Mouse (Mus musculus) lung, postnatal 4 days (tissue): ENCODE data around the gene Itga2.

Experiments used
- DNase-seq, 2 experiments: peaks; one replicate each; pipeline ENCODE4 v3.0.0; 2021

The Itga2 gene

DNA sequence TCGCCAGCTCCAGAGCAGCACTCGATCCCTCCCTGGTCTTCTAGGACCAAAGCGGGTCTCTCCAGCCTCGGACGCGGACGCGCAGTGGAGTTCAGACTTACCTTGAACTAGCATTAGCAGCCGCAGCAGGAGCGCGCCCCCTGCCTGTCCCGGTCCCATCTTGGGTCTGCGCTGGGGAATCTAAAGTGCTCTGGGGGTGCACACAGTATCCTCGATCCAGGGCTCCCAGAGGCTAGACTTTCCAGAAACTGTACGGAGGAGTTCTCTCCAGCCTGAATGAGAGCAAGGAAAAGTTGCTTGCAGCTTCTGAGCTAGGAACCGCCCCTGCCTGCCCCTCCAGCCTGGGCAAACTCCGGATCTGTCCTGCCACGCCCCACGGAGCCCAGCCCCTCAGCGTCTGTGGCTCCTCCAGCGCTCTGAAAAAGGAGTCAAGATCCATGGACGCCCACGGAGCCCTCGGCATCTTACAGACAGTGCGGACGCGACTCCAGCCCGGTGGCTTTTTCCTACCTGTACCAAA is at the start of gene Itga2:
Itga2 (minus strand) TSS at position 326 of the 520 bp plus-strand sequence.
- peak; percentile 78 to 83 for DNase-seq

DNA sequence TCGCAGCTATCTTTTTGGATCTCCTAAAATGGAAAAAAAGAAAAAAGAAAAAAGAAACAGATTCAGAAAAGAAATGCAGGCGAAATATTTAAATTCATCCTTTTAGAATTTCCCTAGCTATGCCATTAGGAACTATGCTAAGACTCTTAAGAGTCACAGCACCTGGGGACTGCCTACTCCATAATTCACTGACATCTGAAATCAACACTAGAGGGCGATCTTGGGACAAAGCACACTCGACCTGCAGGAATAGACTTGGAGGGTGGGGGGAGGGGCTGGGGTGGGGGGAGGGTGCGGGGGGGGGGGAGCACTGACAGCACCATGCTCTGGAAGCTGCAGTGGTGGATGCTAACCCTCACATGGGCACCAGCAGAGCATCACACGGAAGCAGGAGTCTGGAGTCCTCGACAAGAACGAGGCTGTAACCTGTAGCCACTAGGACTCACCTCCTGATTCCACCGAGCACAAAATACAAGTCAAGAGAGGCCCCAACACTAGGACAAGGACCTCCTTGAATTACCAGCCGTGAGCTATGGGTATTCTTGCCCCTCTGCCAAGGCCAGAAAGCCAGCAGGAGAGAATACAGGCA is 49.0 kb upstream of the Itga2 start:
- DNase-seq = no peak

DNA sequence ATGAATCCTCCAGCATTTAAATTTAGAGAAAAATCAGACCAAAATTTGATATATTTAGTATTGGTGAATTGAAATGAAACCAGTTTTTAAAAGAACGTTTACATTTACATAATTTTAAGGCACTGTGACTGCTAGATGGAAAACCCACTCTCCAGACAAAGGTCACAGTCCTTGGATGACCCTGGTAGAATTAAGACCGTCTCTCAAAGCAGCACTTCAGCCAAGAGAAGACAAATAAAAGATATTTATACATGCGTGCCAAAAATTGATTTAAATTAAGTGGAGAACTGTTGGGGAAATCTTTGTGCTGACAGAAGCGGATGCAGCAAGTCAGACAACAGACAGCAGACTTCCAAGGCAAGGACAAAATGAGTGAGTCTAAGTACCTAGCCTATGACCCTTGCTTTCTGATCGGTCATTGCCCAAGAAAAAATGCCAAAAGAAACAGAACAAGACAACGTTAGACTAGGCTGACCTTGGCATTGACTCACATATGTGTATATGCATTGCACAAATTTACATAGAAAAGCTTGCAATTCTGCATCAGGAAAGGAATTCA is 42.7 kb upstream of the Itga2 start:
- DNase-seq = no peak

DNA sequence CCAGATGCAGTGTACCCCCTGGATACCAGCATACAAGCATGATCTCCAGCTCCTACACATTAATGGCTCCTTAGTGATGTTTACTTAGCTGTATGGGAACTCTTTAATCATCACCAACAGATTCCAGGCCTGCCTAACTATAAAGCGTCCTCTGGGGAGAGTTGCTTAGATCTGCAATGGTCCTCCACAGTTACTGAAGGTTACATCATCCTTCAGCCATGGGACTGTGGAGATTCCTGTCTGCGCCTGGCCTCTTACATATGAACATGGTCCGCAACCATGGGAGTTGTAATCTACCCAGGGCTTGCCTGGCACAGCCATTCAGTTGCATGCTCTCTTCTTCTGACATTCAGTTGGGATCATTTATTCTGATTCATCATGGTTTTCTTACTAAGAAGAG is 40.0 kb upstream of the Itga2 start:
- DNase-seq = no peak

DNA sequence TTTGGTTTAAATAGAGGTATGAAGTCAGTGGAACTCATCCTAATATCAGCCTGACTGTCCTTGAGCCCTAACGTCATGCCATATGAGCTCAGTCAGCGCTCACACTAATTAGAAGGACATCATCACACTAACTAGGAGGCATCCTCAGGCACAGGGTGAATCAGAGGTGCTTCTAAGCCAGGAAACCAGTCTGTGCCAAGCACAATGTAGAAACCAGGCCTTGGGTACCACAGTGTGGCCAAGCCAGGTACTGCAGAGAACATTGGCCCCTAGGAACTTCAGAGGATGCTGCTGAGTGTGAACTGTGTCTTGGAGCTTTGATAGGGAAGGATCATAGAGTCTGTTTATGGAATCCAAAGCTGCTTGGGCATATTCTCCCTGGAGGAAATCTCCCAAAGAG is 32.3 kb upstream of the Itga2 start:
- DNase-seq = peak; percentile 79 to 85

DNA sequence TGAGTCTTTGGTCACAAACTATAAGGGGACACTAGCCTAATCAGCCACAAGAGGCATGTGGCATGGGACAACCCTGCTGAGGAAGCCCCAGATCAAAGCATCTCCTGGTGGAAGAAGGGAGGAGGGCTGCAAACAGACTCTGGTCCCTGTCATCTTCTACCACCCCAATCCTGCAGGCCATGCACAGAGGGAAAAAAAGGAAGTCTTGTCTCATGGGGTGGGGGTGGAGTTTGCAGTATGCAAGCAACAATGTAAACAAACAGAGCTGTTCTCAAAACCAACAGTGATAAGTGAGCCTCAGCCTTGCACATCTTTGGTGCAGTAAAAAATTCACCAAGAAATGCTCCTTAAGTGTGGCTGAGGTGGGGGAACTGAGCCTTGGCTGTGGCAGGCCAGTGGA is 22.6 kb upstream of the Itga2 start:
- DNase-seq = no peak

DNA sequence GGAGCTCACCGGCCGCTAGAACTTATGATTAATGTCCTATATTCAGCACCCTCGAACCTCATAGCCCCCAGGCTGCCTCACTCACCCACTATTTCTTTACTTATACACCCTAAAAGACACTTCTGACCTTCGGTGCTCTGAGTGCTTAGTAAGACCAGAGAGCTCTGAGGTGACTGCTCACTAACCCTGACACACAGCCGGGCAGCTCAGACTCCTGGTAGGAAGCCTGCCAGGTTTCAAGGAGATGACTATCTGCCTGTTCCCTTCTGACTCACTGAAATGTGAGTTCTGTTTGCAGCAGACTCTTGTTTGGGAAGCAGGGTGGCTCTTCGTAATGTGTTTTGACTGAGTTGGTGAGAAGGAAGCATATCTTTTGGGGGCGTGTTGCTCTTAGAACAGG is 1.6 kb upstream of the Itga2 start:
- no peak for DNase-seq

DNA sequence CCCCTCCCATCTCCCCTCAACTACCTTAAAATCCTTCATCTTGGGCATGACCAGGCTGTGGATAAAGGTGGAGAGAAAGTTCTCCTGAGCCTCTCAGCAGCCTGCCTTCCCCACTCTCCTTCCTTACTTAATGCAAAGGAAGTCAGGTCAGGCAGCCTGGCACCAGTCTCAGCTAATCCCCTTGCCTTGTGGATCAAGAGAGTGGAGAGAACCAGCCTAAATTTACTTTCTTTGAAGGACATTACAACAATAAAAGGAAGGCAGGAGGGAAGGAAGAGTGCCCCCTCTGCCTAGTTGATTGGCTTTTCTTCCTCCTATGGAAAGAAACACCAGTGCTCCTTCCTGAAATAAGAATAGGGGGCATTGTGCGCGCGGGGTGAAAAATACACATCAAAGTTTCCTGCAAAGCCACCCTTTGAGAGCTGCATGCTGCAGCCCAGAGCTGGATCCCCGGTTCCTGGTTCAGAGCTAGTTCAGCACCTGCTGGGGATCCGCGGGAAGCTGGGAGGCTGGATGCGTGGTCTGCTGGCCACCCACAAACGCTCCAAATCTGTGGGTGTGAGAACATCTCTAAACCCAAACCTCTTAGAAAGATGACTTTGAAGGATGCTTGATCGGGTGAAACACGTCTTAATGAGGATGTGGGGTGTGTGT is 777 bp downstream of the Itga2 start:
- peak; percentile 43 to 53 for DNase-seq

DNA sequence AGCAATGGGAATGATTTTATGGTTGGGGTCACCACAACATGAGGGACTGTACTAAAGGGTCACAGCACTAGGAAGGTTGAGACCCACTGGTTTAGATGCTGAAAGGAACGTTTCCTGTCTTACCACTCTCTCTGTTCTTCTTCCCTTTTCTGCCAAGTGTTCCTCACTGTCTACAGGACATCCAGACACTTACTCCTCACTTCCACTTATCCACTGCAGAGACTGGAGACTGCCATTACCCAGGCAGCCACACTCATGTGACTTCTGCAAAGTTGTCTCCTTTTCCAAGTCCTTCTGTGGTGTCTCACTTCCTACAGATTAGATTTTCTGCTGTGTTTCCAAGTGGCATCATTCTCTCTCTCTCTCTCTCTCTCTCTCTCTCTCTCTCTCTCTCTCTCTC is 7.1 kb downstream of the Itga2 start:
- no peak for DNase-seq

DNA sequence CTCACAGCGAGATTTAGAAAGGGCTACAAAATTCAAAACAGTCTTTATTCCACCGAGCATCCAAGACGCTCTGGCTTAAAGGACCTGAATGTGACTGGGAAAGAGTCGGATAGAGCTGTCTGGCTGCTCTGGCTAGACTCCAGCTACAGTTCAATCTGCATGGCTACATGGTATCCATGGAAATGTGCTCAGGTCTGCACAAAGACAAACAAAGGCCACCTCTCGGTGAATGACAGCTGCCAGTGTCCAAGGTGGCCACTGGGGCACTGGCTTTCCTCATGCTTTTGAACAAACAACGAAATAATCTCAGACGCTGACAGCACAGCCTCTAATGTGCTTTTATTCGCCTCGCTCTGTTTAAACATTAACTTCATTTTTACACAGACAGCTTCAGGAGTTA is 8.6 kb downstream of the Itga2 start:
- DNase-seq = no peak

DNA sequence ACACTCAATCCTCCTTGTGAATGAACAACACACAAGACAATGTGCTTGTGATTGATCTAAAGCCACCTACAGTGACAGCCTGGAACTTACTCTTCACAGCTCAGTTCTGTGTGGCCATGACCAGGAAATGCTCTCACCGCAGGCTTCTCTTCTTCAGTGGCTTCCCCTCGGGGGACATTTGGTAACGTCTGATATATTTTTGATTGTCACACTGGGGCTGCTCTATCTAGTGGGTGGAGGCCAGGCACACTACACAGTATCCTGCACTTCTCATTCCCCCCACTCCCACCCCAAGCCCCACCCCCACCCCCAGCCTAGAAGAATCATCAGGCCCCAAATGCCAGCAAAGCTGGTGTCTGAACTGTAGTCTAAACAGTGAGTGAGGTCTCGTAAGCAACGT is 16.1 kb downstream of the Itga2 start:
- no peak for DNase-seq

DNA sequence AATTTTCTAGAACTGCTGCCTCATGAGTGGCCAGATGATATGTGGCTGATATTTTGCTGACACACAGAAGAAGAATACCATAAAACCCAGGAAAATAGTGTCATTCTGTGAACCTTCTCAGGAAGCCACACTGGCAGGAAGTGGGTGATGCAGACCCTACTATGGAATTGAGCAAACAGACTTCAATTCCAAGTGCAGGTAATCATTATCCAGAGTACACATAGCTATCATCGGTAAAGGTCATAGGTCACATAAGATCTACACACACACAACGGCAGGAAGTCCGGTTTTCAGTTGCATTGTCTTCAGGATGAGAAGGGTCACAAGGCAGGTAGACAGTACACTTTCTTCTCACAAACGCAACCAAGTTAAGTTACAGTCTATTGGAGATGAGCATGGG is 16.9 kb downstream of the Itga2 start:
- DNase-seq = no peak

DNA sequence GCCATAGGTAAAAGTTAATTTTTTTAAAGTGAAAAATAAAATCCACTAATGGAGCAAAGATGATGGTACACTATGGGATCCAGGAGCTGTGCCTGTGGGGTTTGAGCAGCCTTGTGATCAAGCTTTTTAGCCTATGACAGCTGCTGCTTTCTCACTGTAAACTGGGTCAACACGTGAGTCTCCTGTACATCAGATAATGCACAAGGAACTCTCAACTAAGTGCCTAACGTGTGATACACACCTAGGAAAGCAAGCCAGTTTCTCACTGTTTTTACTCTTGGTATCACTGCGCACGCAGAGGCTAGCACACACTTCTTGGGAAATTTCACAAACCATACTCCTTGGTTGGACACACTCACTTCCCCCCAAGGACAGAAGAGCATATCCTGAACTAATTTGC is 17.3 kb downstream of the Itga2 start:
- no peak for DNase-seq

DNA sequence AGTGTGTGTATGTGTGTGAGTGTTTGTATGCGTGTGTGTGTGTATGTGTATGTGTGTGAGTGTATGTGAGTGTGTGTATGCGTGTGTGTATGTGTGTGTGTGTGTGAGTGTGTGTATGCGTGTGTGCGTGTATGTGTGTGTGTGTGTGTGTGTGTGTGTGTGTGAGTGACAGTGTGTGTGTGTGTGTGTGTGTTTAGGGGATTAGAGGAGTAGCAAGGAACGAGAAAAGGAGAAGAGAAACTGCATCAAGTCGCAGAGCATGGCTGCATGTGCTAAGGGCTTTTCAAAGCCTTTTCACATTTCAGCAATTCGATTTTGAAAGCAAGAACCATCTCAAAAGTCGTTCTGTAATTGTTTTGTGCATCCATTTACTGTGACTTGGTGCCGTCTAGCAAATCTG is 21.3 kb downstream of the Itga2 start:
- no peak for DNase-seq

DNA sequence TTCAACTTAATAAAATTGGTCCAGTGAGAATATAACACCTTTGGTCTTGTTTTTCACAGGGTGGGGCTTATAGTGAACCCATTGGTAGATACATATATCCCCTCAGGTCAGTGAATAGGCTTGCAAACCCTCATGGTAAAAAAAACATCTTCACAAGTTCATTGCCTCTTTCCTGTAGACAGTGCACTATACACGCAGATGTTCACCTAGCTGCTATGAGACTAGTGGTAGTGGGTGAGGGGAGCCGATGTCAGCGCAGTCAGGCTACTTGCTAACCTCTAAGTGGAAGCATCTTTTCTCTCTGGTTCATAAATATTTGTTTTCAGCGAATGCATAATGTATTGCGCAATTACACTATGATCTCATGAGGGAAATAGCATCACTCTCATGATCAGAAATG is 22.4 kb downstream of the Itga2 start:
- DNase-seq = no peak

DNA sequence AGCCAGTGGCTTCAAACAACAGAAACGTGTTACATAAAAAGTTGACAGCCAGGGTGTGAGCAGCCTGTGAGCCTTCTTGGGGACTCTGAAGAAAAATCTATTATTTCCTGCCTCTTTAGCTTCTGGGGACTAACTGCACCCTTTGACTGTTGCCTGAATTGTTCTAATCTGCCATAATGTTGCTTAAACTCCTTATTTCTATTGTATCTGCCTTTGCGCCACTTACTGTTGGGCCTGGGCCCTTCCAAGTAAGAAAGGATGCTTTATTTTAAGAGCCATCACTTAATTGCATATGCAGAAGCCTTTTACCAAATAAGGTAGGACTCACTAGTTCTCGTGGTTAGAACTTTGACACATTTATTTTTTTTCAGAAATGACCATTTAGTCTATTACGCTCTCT is 24.0 kb downstream of the Itga2 start:
- no peak for DNase-seq

DNA sequence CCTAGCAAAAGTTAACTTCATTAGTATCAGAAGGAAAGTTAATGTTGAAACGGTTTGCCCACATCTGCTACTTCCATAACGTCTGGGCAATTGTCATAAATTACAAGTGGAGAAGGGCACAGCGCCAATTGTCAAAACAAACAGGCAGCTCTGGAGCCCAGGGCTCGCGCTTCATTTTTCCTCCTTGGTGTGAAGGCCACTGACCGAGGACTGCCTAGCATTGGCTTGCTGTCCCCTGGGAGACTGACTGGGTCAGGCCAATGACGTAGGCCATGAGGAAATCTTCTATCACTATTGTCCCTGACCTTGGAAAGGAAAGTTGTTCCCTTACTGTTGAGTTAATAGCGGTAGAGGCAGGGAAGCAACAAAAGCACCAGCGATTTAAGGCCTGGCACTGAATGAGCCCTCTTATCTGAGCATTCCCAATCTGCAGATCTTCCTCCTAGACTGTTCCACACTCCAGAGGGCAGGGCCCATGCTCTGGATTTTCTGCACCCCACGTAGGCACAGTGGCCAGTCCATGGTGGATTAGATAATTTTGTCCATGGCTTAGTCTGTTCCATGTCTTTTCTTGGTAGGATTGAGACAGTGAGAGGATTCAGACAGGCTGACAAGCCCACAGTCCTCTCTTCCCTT is 35.0 kb downstream of the Itga2 start:
- DNase-seq = peak; percentile 79 to 88

DNA sequence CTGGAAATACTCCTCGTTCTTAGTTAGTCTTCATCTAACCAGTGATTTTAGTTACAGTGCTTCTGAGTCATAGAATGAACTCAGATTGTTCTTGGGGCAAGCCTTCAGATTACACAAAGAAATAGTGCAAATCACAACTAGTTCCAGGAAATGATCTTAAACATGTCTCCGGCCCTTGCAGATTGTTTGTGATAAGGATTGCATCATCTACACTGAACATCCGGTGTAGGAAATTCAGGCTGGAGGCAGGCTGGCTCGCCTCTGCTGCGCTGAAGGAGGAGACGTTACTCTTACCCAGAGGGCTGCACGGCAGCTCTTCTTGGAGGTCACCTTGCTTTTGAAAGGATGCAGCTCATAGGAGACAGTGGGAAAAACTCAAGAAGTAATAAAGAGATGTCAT is 36.0 kb downstream of the Itga2 start:
- DNase-seq = peak; percentile 50 to 74

DNA sequence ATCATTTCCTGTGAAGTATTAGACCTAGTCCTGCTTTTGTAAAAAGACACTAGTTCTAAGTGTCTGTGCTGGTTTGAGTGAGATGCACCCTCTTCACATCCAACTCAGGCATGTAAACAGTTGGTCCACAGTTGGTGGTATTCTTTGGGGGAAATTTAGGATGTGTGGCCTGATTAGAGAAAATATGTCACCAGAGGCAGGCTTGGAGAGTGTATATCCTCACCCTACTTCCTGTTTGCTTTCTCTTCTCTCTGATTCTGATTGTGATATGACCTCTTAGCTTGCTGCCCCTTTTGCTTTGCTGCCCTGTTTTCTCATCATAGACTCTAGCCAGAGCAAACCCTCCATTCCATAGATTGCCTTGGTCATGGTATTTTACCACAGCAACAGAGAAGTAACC is 37.2 kb downstream of the Itga2 start:
- DNase-seq = no peak

DNA sequence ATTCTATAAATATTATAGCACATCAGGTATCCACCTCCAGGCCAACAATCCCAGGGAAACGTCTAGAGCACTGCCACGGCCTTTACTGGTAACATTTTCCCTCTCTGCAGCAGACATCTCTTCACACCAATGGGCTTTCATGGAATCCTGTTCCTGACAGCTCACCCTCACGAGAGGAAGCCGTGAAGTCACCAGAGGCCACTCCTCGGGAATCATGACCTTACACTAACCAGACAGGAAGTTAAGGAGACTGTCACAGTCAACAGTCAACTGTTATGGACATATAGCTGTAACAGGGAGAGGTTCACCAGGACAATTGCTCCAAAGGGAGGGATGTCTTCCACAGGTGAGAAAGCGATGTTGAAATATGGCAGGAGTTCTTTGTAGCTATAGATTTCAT is 40.2 kb downstream of the Itga2 start:
- DNase-seq = peak; percentile 21 to 46

DNA sequence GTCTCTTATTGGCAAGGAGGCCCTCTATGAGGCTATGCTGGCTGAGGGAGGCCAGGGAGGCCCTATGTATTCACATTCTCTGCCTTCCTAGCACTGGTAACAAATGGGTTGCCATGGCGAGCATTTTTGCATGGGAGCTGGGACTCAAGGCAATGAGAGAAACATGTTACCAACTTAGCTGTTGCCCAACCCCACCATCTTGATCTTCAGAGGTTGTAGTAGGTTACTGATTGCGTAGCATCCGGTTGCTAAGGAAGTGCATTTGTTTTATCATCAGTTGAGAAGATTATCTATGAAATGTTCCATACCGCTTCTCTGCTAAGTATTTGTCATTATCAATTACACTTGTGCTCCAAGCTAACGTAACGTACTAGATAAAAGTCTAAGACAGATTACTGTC is 44.2 kb downstream of the Itga2 start:
- no peak for DNase-seq

DNA sequence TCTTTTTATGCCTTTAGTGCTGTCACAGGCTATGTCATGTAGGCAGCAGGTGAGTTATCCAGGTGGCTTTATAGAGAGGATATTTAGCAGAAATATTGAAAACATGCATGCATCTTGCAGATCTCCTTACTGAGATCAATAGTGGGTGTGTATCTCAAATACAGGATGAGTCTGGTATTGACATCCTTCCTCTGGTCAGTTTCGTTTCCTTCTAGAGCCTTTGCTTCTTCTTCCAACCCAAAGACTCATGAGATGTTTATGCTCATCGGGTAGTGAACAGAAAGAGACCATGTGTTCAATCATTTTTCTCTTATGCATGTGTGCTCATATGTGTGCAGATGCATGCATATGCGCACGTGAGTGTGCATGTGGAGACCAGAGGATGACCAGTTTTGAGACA is 44.6 kb downstream of the Itga2 start:
- DNase-seq = no peak

DNA sequence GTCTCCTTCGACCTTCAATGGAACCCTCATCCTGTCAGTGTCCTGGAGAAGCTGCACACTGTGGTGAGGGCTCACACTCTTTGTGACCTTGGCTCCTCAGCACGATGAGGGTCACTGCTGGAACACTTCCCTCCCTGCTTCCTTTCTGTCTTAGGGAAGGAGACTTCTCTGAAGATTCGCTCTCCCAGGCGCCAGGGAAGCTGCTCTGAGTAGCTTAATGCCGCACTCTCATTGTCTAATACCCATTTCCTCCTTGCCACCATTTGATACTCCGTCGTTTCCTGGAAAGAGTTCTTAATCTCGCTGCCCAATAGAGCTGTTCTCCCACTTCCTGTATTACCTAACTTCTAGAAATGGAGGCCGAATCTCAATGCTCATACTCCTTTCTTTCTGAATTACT is 46.7 kb downstream of the Itga2 start:
- peak; percentile 40 to 58 for DNase-seq

DNA sequence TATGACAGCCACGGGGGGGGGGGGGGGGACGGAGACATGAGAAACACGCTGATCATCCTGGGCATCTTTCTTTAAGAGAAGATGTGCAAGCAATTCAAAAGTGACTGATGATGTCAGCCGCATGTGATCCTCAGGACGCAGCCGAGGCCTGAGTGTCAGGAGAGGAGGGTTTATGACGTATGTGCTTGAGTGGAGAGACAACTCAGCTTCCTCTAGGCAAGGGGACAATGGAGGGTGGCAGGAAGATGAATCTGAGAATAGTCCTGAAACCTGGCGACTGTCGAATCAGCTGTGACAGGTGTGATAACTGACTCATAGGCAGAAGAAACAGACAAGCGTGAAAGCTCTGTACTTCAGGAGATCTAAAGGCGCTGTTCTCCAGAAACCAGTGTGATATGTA is 53.2 kb downstream of the Itga2 start:
- DNase-seq = no peak
